19 mouse cellular contexts compared by ENCODE assay signal in the genomic region with DNA sequence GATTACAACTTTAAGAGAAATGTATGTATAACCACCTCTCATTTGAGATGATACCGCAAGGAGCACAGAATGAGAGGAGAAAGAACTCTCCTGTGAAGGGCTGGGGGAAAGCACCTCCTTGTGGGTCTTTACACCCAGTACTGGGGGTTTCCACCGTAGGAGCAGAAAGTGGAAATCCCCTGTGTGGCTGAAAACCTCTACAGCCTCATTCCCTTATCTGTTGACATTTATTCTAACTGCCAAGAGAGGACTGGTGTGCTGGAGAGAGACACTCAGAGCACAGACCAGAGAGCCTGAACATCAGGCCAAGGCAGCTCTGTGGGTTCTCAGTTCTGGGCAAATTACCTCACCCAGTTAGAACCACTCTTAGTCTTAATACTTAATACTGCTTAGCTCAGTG. TPM values are rescaled to one million over a fixed set of nuclear protein-coding genes. Genes with fewer than 3 reads are reported as not detected.
"Had no signal": no experiment of that assay in that cellular context is flagged by ENCODE, and none has a peak within 500 bp of the region (broad histone marks: within the 10 kb centered on the region; RNA-seq: fewer than 3 reads in every experiment).

No protein-coding gene starts in this region.

- DNase-seq: kidney, adult 8-10 months; kidney, postnatal 36 days; layer of hippocampus, adult 9-11 months; layer of hippocampus, postnatal 36 days; liver; liver, embryonic 13.5 days; liver, postnatal 0 days; lung, postnatal 14 days; retina, postnatal 1 day; right cerebral cortex, postnatal 14 days; thymus, postnatal 4 days had no signal

- H3K27ac ChIP-seq: kidney, postnatal 0 days; limb, embryonic 12.5 days; liver, embryonic 13.5 days; lung, embryonic 15.5 days; macrophage; midbrain, embryonic 12.5 days; neural tube, embryonic 12.5 days; stomach, postnatal 0 days had no signal

- H3K36me3 ChIP-seq: limb, embryonic 12.5 days; liver, embryonic 13.5 days; lung, embryonic 15.5 days; midbrain, embryonic 12.5 days; neural tube, embryonic 12.5 days had no signal

- H3K4me1 ChIP-seq: limb, embryonic 12.5 days; liver, embryonic 13.5 days; lung, embryonic 15.5 days; midbrain, embryonic 12.5 days; neural tube, embryonic 12.5 days had no signal

- ATAC-seq: liver, postnatal 0 days; midbrain, embryonic 16.5 days had no signal

- H3K9ac ChIP-seq: limb, embryonic 12.5 days; liver, embryonic 13.5 days; liver, postnatal 0 days; lung, embryonic 15.5 days; midbrain, embryonic 12.5 days; neural tube, embryonic 12.5 days had no signal

- H3K4me3 ChIP-seq: limb, embryonic 12.5 days; liver, embryonic 13.5 days; lung, embryonic 15.5 days; midbrain, embryonic 12.5 days; neural tube, embryonic 12.5 days had no signal

- H3K27me3 ChIP-seq: limb, embryonic 12.5 days; liver, embryonic 13.5 days; lung, embryonic 15.5 days; midbrain, embryonic 12.5 days; neural tube, embryonic 12.5 days had no signal

RNA-seq across cellular contexts. Expression of gene Dscam, which starts 33.5 kb away (rescaled TPM):
- polyA plus RNA-seq: limb, embryonic 12.5 days; liver, postnatal 0 days; lung, embryonic 15.5 days had no signal
